Mouse (Mus musculus) embryo, embryonic 11.5 days (tissue): Measurements from ENCODE around the gene Gm29666.
"Not testable (repeated sequence)": the region's sequence is repeated elsewhere in the genome, so short reads cannot be mapped to it uniquely, and the experiment has no call there.

Source experiments
- DNase-seq: peaks from one replicate; pipeline ENCODE4 v3.0.0-alpha.2; 2012; ENCODE audit warnings: low read depth, low spot score

Gm29666 gene

DNA sequence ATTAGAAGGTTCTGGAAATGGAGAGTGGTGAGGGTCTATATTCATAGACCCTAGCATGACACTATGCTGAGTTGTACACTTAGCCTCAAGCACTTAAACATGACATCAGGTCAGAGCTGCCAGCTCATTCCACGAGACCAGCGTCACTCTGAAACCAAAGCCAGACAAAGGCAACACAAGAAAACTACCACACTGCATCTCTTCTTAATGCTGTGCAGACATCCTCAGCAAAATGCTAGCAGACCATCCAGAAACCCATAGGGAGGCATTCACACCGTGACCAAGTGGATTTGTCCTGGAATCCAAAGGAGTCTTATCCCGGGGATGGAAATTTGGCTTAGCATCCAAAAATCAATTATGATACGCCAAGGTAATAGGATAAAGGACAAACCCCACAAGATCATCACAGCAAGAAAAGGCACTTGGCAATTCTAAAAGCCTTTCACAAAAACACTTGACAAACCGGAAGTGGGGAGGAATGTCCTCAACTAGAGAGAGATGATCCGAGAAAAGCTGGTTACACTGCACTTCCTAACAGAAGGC lies 15.9 kb downstream of the Gm29666 start:
- no peak for DNase-seq

DNA sequence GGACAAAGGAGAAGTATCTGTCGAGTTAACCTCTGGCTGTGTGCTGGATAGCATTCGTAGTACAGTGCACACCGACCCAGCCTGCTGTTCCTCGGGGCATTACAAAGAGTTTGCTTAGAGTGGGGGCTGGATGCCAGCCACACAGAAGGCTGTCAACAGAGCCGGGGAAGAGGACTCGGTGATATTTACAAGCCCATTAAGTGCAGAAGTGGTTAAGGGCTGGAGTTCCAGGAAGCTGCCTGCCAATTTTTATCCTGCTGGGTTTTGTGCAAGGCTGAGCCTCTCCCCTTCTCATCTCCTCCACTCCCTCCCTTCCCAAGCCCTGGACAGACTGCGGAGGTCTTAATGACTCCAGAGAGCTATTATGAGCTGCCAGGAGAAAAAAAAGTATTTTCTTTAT lies 21.8 kb downstream of the Gm29666 start:
- DNase-seq, result no peak

DNA sequence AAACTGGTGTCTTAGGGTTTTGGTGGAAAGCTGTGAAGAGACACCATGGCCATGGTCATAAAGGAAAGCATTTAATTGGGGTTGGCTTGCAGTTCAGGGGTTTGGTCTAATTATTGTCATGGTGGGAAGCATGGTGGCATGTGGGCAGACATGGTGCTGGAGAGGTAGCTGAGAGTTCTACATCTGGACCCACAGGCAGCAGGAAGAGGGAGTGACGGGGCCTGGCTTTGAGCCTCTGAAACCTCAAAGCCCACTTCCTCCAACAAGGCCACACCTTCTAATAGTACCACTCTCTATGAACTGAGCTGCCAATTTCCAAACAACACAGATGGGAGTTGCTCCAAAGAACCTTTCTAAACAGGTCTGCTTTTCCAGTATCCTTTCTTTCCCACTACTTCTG lies 23.2 kb downstream of the Gm29666 start:
- DNase-seq, result no peak

DNA sequence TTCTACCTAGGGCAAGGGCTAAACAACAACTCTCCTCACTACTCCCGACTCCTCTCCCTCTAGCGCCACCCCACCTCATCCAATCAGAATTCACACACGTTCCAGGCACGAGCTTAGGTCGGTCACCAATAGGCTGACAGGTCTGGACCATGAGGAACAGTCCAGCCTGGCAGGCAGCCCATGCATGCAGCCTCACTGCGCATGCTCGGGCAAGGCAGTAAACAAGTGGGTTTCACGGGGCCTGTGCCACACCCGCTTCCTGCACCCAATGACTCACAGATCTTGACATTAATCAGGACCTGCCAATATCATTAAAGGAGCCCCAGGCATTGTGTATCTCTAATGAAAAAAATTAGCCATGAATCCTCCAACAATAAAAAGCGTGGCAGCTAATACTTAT lies 23.6 kb downstream of the Gm29666 start:
- DNase-seq, result not testable (repeated sequence)

DNA sequence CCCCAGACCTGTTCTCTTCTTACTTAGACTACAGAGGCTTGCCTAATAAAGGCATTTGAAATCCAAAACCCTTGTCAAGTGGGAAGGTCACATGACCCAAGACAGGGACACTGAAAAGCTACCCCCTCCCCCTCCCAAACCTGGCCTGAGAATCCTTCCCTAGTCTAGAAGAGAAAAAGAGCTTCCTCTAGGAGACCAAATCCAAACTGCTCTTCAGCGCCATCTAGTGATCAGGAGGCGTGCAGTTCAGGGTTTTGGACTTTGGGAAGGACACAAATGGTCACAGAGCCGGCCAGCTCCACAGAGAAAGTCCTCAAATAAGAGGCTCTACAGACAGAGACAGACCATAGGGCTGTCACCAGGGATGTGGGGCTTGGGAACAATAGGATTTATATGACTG lies 28.2 kb downstream of the Gm29666 start:
- DNase-seq, result peak; percentile 63

DNA sequence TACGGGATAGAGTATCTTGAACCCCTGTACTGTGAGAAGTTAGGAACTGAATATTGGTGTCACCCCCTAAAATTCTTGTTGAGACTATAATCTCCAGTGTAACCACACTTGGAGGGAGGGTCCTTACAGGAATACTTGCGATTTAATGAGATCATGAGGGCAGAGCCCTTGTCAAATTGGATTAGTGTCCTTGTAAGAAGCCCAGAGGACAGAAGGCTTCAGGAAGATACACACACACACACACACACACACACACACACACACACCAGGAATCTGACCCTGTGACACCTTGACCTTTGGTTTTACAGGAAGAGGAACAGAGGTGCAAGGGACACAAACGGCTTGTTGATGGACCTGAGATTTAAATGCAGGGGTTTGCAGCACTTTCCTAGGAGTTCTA lies 28.6 kb downstream of the Gm29666 start:
- DNase-seq, result no peak

DNA sequence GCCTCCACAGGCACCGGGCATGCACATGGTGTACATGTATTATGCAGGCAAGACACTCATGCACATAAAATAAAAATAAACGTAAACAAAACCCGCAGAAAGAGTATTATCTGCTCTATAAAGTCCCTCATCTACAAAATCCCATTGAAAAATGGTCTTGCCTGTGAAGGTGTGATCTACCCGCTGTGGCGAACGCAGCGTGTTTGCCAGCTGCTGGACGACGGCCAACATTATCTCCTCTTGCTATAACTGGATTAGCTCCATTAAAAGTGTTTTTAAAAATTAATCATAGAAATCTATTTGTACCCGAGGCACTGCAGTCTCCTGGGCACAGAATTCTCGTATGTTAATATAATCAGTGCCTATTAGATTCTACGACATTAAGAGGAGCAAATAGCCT lies 31.8 kb downstream of the Gm29666 start:
- DNase-seq, result no peak

DNA sequence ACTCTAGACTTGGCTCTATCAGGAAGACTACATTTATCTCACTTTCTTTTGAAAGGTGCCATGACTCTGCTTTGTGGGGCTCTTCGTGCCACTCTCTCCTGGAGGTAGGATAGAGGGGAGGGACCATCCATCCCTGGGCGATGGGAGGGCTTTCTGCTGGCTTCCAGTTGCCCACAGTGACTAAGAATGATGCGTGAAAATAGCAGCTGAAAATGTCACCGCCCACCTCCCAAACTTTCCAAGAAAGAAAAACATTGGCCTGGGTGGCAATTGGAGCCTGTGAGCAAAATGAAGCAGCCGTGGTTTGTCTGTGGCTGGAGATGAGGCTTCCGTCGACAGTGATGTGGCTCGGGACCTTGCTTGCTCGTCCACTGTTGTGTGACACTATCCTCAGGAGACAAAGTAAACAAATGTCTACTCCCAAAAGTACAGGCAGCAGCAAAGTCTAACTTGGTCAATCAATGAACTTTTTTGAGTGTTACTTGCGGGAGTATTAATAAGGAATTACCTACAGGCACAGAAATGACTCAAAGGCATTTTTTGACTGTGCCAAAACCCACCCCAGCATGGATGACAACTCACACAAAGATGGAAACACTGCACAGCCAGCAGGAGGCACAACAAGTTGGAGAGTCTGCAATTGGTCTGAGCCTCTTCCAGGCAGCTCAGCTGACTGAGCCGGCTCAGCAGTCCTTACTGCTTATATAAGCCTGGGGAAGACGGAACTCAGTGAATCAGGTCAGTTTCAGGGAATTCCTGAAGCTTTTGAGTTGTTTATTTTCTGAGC lies 42.6 kb downstream of the Gm29666 start:
- no peak for DNase-seq

DNA sequence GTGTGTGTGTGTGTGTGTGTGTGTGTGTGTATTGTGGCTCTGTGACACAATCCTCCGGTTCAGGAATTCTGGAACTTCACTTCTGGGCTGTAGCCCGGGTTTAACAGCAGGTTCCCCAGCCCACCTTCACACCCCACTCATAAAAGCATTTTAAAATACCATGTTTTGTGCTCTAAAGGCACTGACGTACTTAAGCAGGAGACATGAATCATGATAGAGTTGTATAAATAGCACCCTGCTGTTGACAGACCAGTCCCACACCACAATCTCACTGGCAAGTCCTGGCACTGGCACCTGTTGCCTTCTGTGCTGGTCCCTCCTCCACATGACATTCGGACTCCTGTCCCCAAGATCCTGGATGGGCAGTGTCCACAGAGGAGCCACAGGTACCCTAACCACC lies 46.0 kb downstream of the Gm29666 start:
- DNase-seq, result no peak

DNA sequence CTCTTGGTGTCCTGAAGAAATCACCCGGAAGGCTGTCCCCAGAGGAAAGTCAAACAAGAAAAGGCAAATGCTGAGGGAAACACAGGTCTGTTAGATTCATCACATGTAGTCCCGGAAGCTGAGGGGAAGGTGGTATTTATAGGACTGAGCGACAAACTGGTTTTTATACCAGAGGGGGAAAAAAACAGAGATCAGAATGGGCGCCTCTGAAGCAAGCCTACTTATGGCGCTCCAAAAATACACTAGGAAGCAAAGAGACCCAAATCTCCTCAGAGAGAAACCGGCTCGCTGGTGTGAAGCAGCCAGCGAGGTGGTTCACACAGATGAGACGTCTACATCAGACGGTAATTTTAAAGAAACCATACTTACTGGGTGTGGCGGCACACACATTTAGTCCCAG lies 46.8 kb downstream of the Gm29666 start:
- no peak for DNase-seq

DNA sequence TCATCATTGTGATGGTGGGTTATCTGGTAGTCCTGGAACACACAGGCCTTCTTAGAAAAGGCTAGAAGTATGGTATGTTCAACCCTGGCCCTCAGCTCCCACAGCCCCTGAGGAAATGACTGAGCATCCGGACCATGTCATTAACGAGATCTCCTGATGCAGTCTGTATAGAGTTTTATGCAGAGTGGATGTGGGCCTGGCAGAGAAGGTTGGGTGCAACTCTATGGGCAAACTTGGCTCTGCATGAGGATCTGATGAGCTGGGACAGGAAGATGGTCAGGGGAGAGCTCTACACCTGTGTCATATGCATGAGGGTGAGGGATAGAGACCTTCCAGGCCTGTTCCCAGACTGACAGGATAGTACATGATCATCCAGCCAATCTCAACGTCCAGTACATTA lies 48.0 kb downstream of the Gm29666 start:
- no peak for DNase-seq

DNA sequence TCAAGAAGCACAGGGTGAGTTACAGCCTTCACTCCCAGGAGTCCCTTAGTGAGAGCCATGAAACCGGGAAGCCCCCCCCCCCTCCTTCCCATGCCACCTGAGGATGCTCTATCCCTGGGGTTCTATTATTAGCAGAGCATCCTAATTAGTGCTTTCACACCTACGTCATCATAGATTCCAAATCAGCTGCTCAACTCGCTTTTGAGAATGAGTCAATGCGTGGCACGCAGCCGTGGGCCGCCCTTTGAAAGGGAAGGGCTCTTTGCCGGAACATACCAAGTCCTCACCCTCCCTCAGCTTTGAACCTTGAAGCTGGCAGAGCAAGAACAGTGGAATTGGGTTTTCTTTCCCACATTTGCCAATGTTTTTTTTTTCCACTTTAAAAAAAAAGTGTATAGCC lies 57.9 kb downstream of the Gm29666 start:
- no peak for DNase-seq
